Mouse (Mus musculus): ENCODE measurements around the gene Gm7970.
"Not testable (repeated sequence)": the region's sequence is repeated elsewhere in the genome, so short reads cannot be mapped to it uniquely, and the experiment has no call there.

Gene Gm7970

GRCm38 (mm10) chr14:41555483-41555882 is at the start of gene Gm7970:
TSS of gene Gm7970 (minus strand) at chr14:41555583.
- ATAC-seq (ENCODE audit: low TSS enrichment) = not testable (repeated sequence)

GRCm38 (mm10) chr14:41600935-41601334 is 45.6 kb upstream of the Gm7970 start:
- not testable (repeated sequence) for ATAC-seq (ENCODE audit: low TSS enrichment)

GRCm38 (mm10) chr14:41586346-41586745 is 31.0 kb upstream of the Gm7970 start:
- not testable (repeated sequence) for ATAC-seq (ENCODE audit: low TSS enrichment)

- ATAC-seq (ENCODE audit: low TSS enrichment) = not testable (repeated sequence)
Observed at GRCm38 (mm10) chr14:41572911-41573310, 17.5 kb upstream of the Gm7970 start, which contains the start of gene 1700049E17Rik2. TSS of gene 1700049E17Rik2 (plus strand) at chr14:41573211.

- not testable (repeated sequence) for ATAC-seq (ENCODE audit: low TSS enrichment)
Observed at GRCm38 (mm10) chr14:41524695-41525094, 30.7 kb downstream of the Gm7970 start.

GRCm38 (mm10) chr14:41520683-41521082 is 34.7 kb downstream of the Gm7970 start:
- ATAC-seq (ENCODE audit: low TSS enrichment) = not testable (repeated sequence)

Measured in frontal cortex, adult (tissue).